Mouse (Mus musculus) splenic B cell, adult 2 months (primary cell): ENCODE data around the gene Dnajb8.

ENCODE experiments used
- DNase-seq: peaks from one replicate; pipeline ENCODE4 v3.0.0-alpha.2; 2011; ENCODE audit warnings: low read depth, low spot score
- H3K27me3 ChIP-seq: 2 replicates; pipeline ENCODE4 v1.6.1; 2012; ENCODE audit warnings: mild to moderate bottlenecking, low read length, moderate library complexity, mixed read lengths; ENCODE audit not compliant: control insufficient read depth, poor library complexity, insufficient read depth, severe bottlenecking
- H3K36me3 ChIP-seq: 2 replicates; pipeline ENCODE4 v1.6.1; 2012; ENCODE audit warnings: mild to moderate bottlenecking, low read length, moderate library complexity, mixed read lengths; ENCODE audit not compliant: control insufficient read depth, poor library complexity, insufficient read depth, severe bottlenecking

Gene Dnajb8

DNA sequence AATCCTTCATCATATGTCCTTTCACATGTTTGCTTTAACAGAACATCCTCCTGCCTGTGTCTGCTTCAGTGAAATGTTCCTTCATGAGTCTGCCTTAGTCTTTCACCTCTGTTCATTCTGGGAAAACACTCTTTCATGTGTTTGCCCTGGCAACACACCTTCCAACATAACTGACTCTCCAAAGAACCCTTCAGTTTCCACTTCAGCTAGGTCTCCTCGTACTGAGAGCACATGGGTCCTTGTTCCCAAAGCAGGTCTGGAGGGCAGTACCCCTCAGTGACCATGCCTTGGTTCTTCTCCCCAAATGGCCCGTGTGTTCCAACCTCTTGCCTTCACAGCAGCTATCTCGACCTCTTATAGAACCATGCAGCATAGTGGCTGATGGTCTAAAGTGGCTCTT is 45.0 kb downstream of the Dnajb8 start:
- no peak for DNase-seq
- Histone ChIP-seq H3K27me3 (no peaks in the 10 kb centered on the region), H3K36me3 (no peaks in the 10 kb centered on the region)

DNA sequence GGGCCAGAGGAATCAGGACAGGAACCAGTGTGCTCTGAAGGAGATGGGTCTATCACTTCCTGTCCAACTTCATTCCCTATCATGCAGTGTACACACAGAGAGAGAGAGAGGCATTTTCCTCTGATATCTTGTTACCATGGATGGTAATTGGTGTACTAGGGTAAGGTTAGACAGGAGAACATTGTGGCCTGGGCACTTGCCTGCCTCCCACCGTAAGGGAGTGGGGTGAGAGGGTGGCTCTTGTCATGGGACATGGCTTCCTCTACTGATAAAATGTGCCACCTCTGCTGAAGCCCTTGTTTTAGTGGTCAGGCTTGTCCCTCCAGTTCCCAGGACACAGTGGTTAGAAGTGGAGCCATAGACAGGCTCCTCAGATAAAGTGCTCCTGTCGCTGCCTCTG is 45.9 kb downstream of the Dnajb8 start:
- DNase-seq = no peak

DNA sequence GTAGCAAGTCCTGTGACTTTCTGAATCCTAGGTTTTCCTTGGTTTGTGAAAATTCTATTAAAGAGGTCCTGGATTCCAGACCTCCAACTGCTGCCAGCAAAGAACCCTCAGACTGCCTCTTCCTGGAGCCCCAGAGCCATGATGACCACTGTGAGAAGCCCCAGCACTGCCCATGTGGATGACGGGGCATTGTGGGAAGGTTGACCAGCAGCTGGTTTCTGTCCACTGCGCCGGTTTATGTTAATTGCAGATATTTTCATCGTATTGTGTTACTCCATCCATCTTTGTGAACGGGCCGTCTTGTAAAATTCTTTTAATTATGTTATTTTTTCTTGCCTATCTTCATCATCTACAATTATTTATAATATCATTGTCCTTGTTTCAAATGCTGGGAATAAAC is 52.6 kb downstream of the Dnajb8 start:
- Histone ChIP-seq H3K27me3 (no peaks in the 10 kb centered on the region), H3K36me3 (no peaks in the 10 kb centered on the region)
- no peak for DNase-seq

More for the DNA sequence above, 45.9 kb downstream of the Dnajb8 start:
- Histone ChIP-seq H3K27me3 (no peaks in the 10 kb centered on the region), H3K36me3 (no peaks in the 10 kb centered on the region)

DNA sequence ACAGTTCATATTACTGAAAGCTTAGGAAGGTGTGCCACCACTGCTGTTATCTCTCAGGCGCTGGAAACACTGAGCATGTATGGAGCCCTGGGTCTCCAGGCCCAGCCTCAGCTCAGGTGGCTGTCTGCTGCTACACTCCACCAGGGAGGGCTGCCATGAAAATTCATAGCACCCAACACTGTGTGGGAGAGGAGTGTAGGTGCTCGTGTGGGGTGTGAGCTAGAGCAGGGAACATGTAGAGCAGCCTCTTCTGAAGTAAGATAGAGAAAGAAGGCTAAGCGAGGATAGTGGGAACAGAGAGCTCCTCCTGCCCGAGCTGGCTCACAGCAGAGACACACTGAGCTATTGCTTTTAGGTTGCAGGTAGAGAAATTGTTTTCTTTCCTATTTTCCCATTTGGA is 54.2 kb downstream of the Dnajb8 start:
- DNase-seq = no peak
- no peaks in the 10 kb centered on the region for H3K27me3 ChIP-seq
- no peaks in the 10 kb centered on the region for H3K36me3 ChIP-seq

DNA sequence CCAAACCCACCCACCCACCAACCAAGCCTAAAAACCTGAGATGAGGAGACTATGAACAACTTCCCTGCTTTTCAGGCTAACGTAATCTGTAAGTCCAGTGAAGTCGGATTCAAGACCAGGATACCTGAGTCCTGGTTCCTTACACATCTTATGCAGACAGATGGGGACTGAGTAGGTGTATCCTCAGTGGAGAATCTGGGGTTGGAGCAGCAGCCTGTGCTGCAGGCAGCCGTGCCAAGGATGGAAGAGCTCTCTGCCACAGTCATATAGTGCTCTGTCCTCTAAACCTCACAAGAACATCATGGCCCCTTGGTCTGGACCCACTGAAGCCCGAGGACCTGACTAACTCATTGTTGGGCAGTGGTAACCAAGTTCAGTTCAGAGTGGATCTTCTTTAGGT is 55.2 kb downstream of the Dnajb8 start:
- no peaks in the 10 kb centered on the region for H3K36me3 ChIP-seq
- H3K27me3 ChIP-seq = no peaks in the 10 kb centered on the region
- DNase-seq = no peak

DNA sequence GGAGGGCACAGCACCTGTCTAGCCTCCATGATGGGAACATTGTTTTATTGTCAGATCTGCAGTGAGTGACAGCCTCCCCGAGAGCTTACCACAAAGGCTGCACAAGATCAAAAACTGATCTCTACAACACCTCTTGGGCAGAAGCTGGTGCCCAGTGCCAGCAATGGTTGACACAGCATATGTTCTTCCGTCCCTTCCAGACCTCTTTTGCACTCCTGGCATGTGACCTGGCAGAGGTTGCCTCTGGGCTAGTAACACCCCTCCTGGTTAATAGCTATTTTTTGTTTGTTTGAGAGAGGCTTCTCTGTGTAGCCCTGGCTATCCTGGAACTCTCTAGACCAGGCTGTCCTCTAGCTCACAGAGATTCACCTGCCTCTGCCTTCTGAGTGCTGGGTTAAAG is 56.1 kb downstream of the Dnajb8 start:
- Histone ChIP-seq H3K27me3 (no peaks in the 10 kb centered on the region), H3K36me3 (no peaks in the 10 kb centered on the region)
- no peak for DNase-seq

DNA sequence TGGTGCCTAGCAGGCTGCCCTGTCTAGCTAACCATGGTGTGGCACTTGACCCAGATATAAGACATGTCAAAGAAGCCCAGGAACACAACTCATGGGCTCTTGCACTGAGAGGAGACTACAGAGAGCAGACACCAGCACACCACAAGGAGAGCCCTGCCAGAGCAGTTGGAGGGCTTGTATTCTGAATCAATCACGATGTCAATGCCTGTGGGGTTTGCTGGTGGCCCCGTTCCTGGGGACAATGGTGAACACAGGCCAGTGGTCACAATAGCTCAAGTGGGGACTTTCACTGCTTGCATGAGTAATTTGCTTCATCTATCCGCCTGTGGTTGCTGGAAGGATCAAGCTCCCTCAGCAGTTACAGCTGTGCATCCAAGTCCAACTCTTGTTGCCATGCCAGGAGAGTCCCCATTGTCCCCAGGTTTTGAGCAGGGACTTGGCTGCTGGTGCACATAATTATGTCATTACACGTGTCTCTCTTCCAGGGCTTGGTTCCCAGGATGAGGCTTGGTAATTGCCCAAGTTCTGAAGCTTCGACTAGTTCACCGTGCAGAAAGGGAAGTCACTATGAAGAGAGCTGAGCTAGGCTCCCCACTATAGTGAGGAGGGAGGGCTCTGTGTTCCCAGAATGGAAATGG is 68.2 kb downstream of the Dnajb8 start:
- no peak for DNase-seq
- Histone ChIP-seq H3K36me3 (no peaks in the 10 kb centered on the region), H3K27me3 (no peaks in the 10 kb centered on the region)

DNA sequence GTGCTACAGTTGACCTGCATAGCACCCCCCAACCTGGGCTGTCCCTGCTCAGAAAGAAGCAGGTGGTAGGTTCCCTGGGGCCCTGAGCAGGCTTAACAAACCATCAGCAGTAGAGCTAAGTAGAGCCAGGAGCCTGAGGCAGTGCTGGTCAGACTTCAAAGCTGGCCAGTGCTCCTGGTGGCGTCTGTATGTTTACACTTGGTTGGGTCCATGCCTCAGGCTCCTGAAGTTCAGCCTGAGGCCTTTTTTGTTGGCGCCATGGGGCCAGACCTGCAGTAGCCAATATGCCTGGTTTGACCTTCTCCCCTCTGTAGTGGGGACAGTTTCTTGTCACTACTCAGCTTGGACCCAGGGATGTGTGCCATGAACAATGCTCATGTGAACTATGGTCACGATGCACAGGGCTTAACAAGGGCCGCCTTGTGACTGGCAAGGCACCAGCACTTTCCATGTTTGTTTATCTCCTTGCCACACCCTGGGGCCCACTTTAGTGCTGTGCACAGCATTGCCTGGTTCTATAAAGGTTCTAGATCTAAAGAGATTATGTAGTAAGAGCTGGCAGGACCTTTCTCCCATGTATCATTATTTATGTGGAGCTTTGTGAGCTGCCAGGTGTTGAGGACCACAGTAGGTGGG is 70.3 kb downstream of the Dnajb8 start:
- no peak for DNase-seq
- Histone ChIP-seq H3K27me3 (no peaks in the 10 kb centered on the region), H3K36me3 (0 out of 2 replicates have a peak, but pooled peaks cover 1% of the 10 kb centered on the region)

DNA sequence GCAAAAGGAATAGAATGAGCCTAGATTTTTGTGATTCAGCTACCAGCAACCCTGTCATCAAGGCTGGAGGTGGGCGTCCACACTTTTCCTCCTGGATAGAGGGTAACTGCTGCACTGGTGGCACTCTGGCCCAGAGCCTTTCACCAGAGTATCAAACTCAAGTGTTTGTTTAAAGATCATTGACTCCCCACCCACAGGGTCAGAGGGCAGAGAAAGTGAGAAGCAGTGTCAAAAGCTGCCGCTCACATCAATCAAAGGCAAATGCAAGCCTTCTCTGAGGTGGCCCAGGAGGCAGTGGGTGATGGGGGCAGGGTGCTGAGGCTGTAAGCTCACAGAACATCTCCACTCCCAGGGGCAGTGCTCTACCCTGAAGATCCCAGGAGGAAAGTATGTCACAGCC is 77.4 kb downstream of the Dnajb8 start:
- DNase-seq = no peak
- Histone ChIP-seq H3K36me3 (0 out of 2 replicates have a peak, but pooled peaks cover 1% of the 10 kb centered on the region), H3K27me3 (no peaks in the 10 kb centered on the region)

DNA sequence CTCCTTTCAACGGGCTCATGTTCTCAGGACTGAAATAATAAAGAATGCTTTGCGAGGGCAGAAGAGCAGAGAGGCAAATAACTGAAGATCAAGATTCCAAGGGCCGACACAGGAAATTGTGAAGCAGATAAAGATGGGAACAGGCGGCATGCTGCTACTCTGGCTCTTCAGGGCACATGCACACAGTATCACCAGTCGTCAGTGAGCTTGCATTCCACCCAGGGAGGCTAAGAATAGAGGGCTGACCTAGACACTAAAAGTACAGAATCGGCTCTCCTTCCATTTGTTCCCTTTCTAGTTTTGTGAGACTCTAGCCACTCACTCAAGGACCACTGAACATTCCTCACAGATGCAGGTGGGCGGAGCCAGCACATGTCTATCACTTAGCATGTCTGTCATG is 79.2 kb downstream of the Dnajb8 start:
- Histone ChIP-seq H3K36me3 (0 out of 2 replicates have a peak, but pooled peaks cover 1% of the 10 kb centered on the region), H3K27me3 (no peaks in the 10 kb centered on the region)
- DNase-seq = no peak
